Mouse (Mus musculus) myocyte (in vitro differentiated cells): Measurements from ENCODE around the gene Obp2a. TPM values are rescaled to one million over a fixed set of nuclear protein-coding genes. Genes with fewer than 3 reads are reported as not detected.

ENCODE experiments used
- H3K27me3 ChIP-seq: one replicate; pipeline ENCODE4 v1.6.1; 2011; ENCODE audit not compliant: control insufficient read depth, insufficient read depth, insufficient read length
- H3K36me3 ChIP-seq: one replicate; pipeline ENCODE4 v1.6.1; 2011; ENCODE audit not compliant: control insufficient read depth, insufficient read depth
- H3K4me2 ChIP-seq: one replicate; pipeline ENCODE4 v1.6.1; 2011; ENCODE audit warnings: low read depth, control low read depth
- H3K4me3 ChIP-seq: one replicate; pipeline ENCODE4 v1.5.1; 2011; ENCODE audit warnings: mild to moderate bottlenecking, control low read depth, moderate library complexity
- H3K79me2 ChIP-seq: one replicate; pipeline ENCODE4 v1.6.1; 2011; ENCODE audit not compliant: control insufficient read depth, insufficient read depth
- H3ac ChIP-seq: one replicate; pipeline ENCODE4 v1.6.1; 2011; ENCODE audit not compliant: control insufficient read depth, insufficient read length
- CEBPB ChIP-seq: IDR thresholded peaks from 2 replicates; pipeline ENCODE4 v1.6.1; 2011; ENCODE audit warnings: mild to moderate bottlenecking, moderate library complexity; ENCODE audit not compliant: poor library complexity, insufficient read depth, severe bottlenecking
- E2F4 ChIP-seq: IDR thresholded peaks from one replicate; pipeline ENCODE4 v1.6.1; 2011; ENCODE audit warnings: mild to moderate bottlenecking, control low read depth, moderate library complexity; ENCODE audit not compliant: insufficient read depth
- MAX ChIP-seq: IDR thresholded peaks from one replicate; pipeline ENCODE4 v1.6.1; 2011; ENCODE audit warnings: low read depth, mild to moderate bottlenecking, control low read depth
- MYOD1 ChIP-seq, 3 experiments: IDR thresholded peaks; one replicate each; pipeline ENCODE4 v1.6.1; 2011; ENCODE audit warnings: control low read depth in 2 of 3, low read depth in 2 of 3, mild to moderate bottlenecking in 2 of 3, moderate library complexity in 1 of 3; ENCODE audit not compliant: insufficient read length in 2 of 3, control insufficient read depth in 1 of 3
- MYOG ChIP-seq, 3 experiments: IDR thresholded peaks; one replicate each; pipeline ENCODE4 v1.6.1; 2011; ENCODE audit warnings: control low read depth in 2 of 3, low read depth in 2 of 3, mild to moderate bottlenecking in 2 of 3; ENCODE audit not compliant: insufficient read length in 2 of 3, control insufficient read depth in 1 of 3, insufficient read depth in 1 of 3
- POLR2A ChIP-seq: IDR thresholded peaks from one replicate; pipeline ENCODE4 v1.6.1; 2011; ENCODE audit warnings: low read depth, mild to moderate bottlenecking, control low read depth, moderate library complexity; ENCODE audit not compliant: insufficient read length
- POLR2AphosphoS2 ChIP-seq: IDR thresholded peaks from one replicate; pipeline ENCODE4 v1.6.1; 2011; ENCODE audit warnings: low read depth, control low read depth; ENCODE audit not compliant: insufficient read length
- REST ChIP-seq: IDR thresholded peaks from one replicate; pipeline ENCODE4 v1.6.1; 2011; ENCODE audit warnings: mild to moderate bottlenecking, control low read depth, moderate library complexity; ENCODE audit not compliant: insufficient read depth, insufficient read length
- SRF ChIP-seq: IDR thresholded peaks from one replicate; pipeline ENCODE4 v1.6.1; 2011; ENCODE audit warnings: low read depth; ENCODE audit not compliant: control insufficient read depth, insufficient read length
- TCF12 ChIP-seq: IDR thresholded peaks from one replicate; pipeline ENCODE4 v1.6.1; 2011; ENCODE audit warnings: mild to moderate bottlenecking, control low read depth; ENCODE audit not compliant: poor library complexity, insufficient read depth, severe bottlenecking
- TCF3 ChIP-seq: IDR thresholded peaks from one replicate; pipeline ENCODE4 v1.6.1; 2011; ENCODE audit warnings: low read depth, control low read depth; ENCODE audit not compliant: insufficient read length
- USF1 ChIP-seq: IDR thresholded peaks from one replicate; pipeline ENCODE4 v1.6.1; 2011; ENCODE audit warnings: low read depth, mild to moderate bottlenecking, control low read depth, moderate library complexity
- polyA plus RNA-seq: library from polyadenylated mRNA; unstranded; fragments of >200 nt; fragmentation: generic; extraction: Trizol; gene quantifications from one replicate; pipeline ENCODE4 v1.2.1, GENCODE M21; 2012; ENCODE audit warnings: missing spikeins

Obp2a gene
- polyA plus RNA-seq, 1 experiment, result not detected

GRCm38 (mm10) chr2:25676486-25676885, 23.4 kb upstream of the Obp2a start, which contains the start of gene Lcn6:
TSS of gene Lcn6 (plus strand) at chr2:25676786.
- Histone ChIP-seq H3K36me3 (no peaks in the 10 kb centered on the region), H3ac (no peak within 1 kb of the TSS), H3K27me3 (peaks cover 26% of the 10 kb centered on the region), H3K4me2 (no peak within 1 kb of the TSS), H3K79me2 (no peaks in the 10 kb centered on the region), H3K4me3 (no peak within 1 kb of the TSS)
- TF ChIP-seq MYOG (IDR thresholded peaks at IDR 0.05; ENCODE audit: control insufficient read depth in 1 of 3, insufficient read depth in 1 of 3, insufficient read length in 2 of 3, low read depth in 2 of 3), result no peak

- peaks cover 53% of the 10 kb centered on the region for H3K27me3 ChIP-seq
- no peaks in the 10 kb centered on the region for H3K79me2 ChIP-seq
- H3K36me3 ChIP-seq, result no peaks in the 10 kb centered on the region
- no peak overlapping the region for H3K4me2 ChIP-seq
- no peak overlapping the region for H3K4me3 ChIP-seq
- TF ChIP-seq E2F4, result no peak
- TF ChIP-seq MAX, result no peak
- TF ChIP-seq TCF3, result no peak
- TF ChIP-seq CEBPB, result no peak
- no peak for TF ChIP-seq REST
- no peak for TF ChIP-seq POLR2AphosphoS2
- TF ChIP-seq MYOG (IDR thresholded peaks at IDR 0.05; ENCODE audit: control insufficient read depth in 1 of 3, insufficient read depth in 1 of 3, insufficient read length in 2 of 3, low read depth in 2 of 3), result no peak
- TF ChIP-seq TCF12, result no peak
- no peak for TF ChIP-seq USF1
- no peak for TF ChIP-seq SRF
- no peak for TF ChIP-seq POLR2A
- no peak for TF ChIP-seq MYOD1 (IDR thresholded peaks at IDR 0.05; ENCODE audit: control insufficient read depth in 1 of 3, insufficient read length in 2 of 3, low read depth in 2 of 3)
- no peak overlapping the region for H3ac ChIP-seq
Observed at GRCm38 (mm10) chr2:25679559-25679958, 20.3 kb upstream of the Obp2a start.

GRCm38 (mm10) chr2:25682426-25682825, 17.4 kb upstream of the Obp2a start, which contains the start of gene Lcn10:
TSS of gene Lcn10 (plus strand) at chr2:25682726.
- no peak for TF ChIP-seq CEBPB
- no peak for TF ChIP-seq POLR2AphosphoS2
- TF ChIP-seq MYOD1 (IDR thresholded peaks at IDR 0.05; ENCODE audit: control insufficient read depth in 1 of 3, insufficient read length in 2 of 3, low read depth in 2 of 3), result no peak
- Histone ChIP-seq H3K4me2 (no peak within 1 kb of the TSS), H3K4me3 (no peak within 1 kb of the TSS), H3K27me3 (peaks cover 55% of the 10 kb centered on the region), H3ac (no peak within 1 kb of the TSS), H3K79me2 (no peaks in the 10 kb centered on the region), H3K36me3 (no peaks in the 10 kb centered on the region)

- Histone ChIP-seq H3K27me3 (peaks cover 34% of the 10 kb centered on the region), H3K36me3 (no peaks in the 10 kb centered on the region), H3K79me2 (no peaks in the 10 kb centered on the region), H3ac (no peak overlapping the region), H3K4me2 (no peak overlapping the region), H3K4me3 (no peak overlapping the region)
- TF ChIP-seq MYOG (IDR thresholded peaks at IDR 0.05; ENCODE audit: control insufficient read depth in 1 of 3, insufficient read depth in 1 of 3, insufficient read length in 2 of 3, low read depth in 2 of 3), result no peak
- TF ChIP-seq POLR2AphosphoS2, result no peak
- no peak for TF ChIP-seq USF1
- TF ChIP-seq SRF, result no peak
- no peak for TF ChIP-seq TCF3
- no peak for TF ChIP-seq E2F4
- TF ChIP-seq TCF12, result no peak
- no peak for TF ChIP-seq MYOD1 (IDR thresholded peaks at IDR 0.05; ENCODE audit: control insufficient read depth in 1 of 3, insufficient read length in 2 of 3, low read depth in 2 of 3)
- no peak for TF ChIP-seq REST
Observed at GRCm38 (mm10) chr2:25686941-25687340, 12.9 kb upstream of the Obp2a start.

- Histone ChIP-seq H3K27me3 (peaks cover 35% of the 10 kb centered on the region), H3K4me3 (no peak overlapping the region), H3ac (no peak overlapping the region), H3K79me2 (no peaks in the 10 kb centered on the region), H3K4me2 (no peak overlapping the region), H3K36me3 (no peaks in the 10 kb centered on the region)
- TF ChIP-seq E2F4 (no peak), POLR2AphosphoS2 (no peak), REST (no peak), MYOD1 (IDR thresholded peaks at IDR 0.05; ENCODE audit: control insufficient read depth in 1 of 3, insufficient read length in 2 of 3, low read depth in 2 of 3) (no peak), MYOG (IDR thresholded peaks at IDR 0.05; ENCODE audit: control insufficient read depth in 1 of 3, insufficient read depth in 1 of 3, insufficient read length in 2 of 3, low read depth in 2 of 3) (no peak), USF1 (no peak), POLR2A (no peak), MAX (no peak), CEBPB (no peak), TCF3 (no peak), TCF12 (no peak), SRF (no peak)
Observed at GRCm38 (mm10) chr2:25694605-25695004, 5.2 kb upstream of the Obp2a start.
